Mouse (Mus musculus) liver, embryonic 14.5 days (tissue): Measurements from ENCODE around the gene Ppargc1a. TPM values are rescaled to one million over a fixed set of nuclear protein-coding genes. Genes with fewer than 3 reads are reported as not detected.

Source experiments
- ATAC-seq: fragments of 200-750 bp; cut with Nextera tagmentation; 2 replicates; pipeline ENCODE4 v1.8.0; 2017; ENCODE audit warnings: moderate number of reproducible peaks, mild to moderate bottlenecking, moderate library complexity; ENCODE audit not compliant: insufficient read depth
- DNase-seq, 3 experiments: peaks; one replicate each; pipeline ENCODE4 v3.0.0-alpha.2; 2012 to 2013; ENCODE audit warnings: low read depth in 3 of 3, low spot score in 3 of 3
- H3K27ac ChIP-seq: fragments of 300-500 bp; sonication (generic); 2 replicates; pipeline ENCODE4 v1.5.1; 2014; ENCODE audit warnings: moderate library complexity, mild to moderate bottlenecking, control low read depth, inconsistent platforms
- H3K27me3 ChIP-seq: fragments of 300-500 bp; sonication (generic); 2 replicates; pipeline ENCODE4 v1.6.1; 2014; ENCODE audit warnings: mild to moderate bottlenecking, low read length, moderate library complexity; ENCODE audit not compliant: control insufficient read depth, insufficient read depth
- H3K36me3 ChIP-seq: fragments of 300-500 bp; sonication (generic); replicated peaks from 2 replicates; pipeline ENCODE4 v1.6.1; 2014; ENCODE audit warnings: low read depth; ENCODE audit not compliant: control insufficient read depth, insufficient read depth
- H3K4me1 ChIP-seq, 2 experiments: fragments of 200-500 bp in 1 of 2; fragments of 300-500 bp in 1 of 2; sonication (generic) in 1 of 2; replicated peaks; 2 replicates each; pipeline ENCODE4 v1.6.1; 2012 to 2014; ENCODE audit warnings: antibody characterized with exemption in 1 of 2, inconsistent platforms in 1 of 2, low read length in 1 of 2; ENCODE audit not compliant: control insufficient read depth in 2 of 2, insufficient read depth in 2 of 2
- H3K4me2 ChIP-seq: fragments of 300-500 bp; sonication (generic); 2 replicates; pipeline ENCODE4 v1.6.1; 2014; ENCODE audit warnings: low read depth, mild to moderate bottlenecking, control low read depth, moderate library complexity
- H3K4me3 ChIP-seq, 2 experiments: fragments of 200-500 bp in 1 of 2; fragments of 300-500 bp in 1 of 2; sonication (generic) in 1 of 2; 2 replicates each; pipeline ENCODE4 v1.5.1; 2012 to 2014; ENCODE audit warnings: low read depth in 2 of 2, low read length in 2 of 2, mild to moderate bottlenecking in 2 of 2, control low read depth in 1 of 2, inconsistent platforms in 1 of 2, moderate library complexity in 1 of 2; ENCODE audit not compliant: insufficient read depth in 1 of 2
- H3K9ac ChIP-seq: fragments of 300-500 bp; sonication (generic); replicated peaks from 2 replicates; pipeline ENCODE4 v1.6.1; 2014; ENCODE audit warnings: mild to moderate bottlenecking, control low read depth, moderate library complexity
- H3K9me3 ChIP-seq: fragments of 300-500 bp; sonication (generic); 2 replicates; pipeline ENCODE4 v1.6.1; 2016; ENCODE audit warnings: low read length, mixed read lengths; ENCODE audit not compliant: control insufficient read depth
- CTCF ChIP-seq: IDR thresholded peaks from 2 replicates; pipeline ENCODE4 v1.5.1; 2016; ENCODE audit warnings: antibody characterized with exemption, low read depth, control low read depth
- EP300 ChIP-seq: IDR thresholded peaks from 2 replicates; pipeline ENCODE4 v1.6.1; 2016; ENCODE audit warnings: antibody characterized with exemption, low read depth
- WGBS: fragments of 180-500 bp; shearing (Covaris S2); extraction: QIAGEN DNeasy Blood & Tissue Kit; methylation state at CpG from one replicate; pipeline ENCODE4 v1.1.7; 2014; ENCODE audit not compliant: insufficient replicate concordance; 5-methylcytosine and 5-hydroxymethylcytosine counted together
- polyA plus RNA-seq, 2 experiments: library from polyadenylated mRNA; depleted of rRNA in 1 of 2; stranded (reverse) in 1 of 2; unstranded in 1 of 2; fragments of >200 nt; fragmentation: Nextera tagmentation in 1 of 2; extraction: Ambion mirVana in 1 of 2; gene quantifications; 2 replicates each; pipeline versions ENCODE4 v1.2.1 to v1.2.3; 2012 to 2014

The Ppargc1a gene
- polyA plus RNA-seq (2012; rRNA removed): 0.89 and 0.99 TPM in 2 replicates
- 1.9 and 2.2 TPM in 2 replicates for polyA plus RNA-seq (2014; fragmentation: Nextera tagmentation; extraction: Ambion mirVana)

- Histone ChIP-seq H3K4me1 (no peaks in the 10 kb centered on the region), H3K36me3 (no peaks in the 10 kb centered on the region), H3K9ac (no peak within 1 kb of the TSS), H3K4me3 (no peak within 1 kb of the TSS), H3K27ac (no peak within 1 kb of the TSS), H3K27me3 (no peaks in the 10 kb centered on the region), H3K4me2 (no peak within 1 kb of the TSS), H3K9me3 (no peaks in the 10 kb centered on the region)
- WGBS: 52% methylated on average over 6 of the region's 6 CpGs
- DNase-seq: no peak
- TF ChIP-seq CTCF (no peak), EP300 (no peak)
- no peak for ATAC-seq
Observed at GRCm38 (mm10) chr5:51567659-51568058, at the start of gene Ppargc1a. Gene Ppargc1a, minus strand, starts transcription at chr5:51567726.

DNA sequence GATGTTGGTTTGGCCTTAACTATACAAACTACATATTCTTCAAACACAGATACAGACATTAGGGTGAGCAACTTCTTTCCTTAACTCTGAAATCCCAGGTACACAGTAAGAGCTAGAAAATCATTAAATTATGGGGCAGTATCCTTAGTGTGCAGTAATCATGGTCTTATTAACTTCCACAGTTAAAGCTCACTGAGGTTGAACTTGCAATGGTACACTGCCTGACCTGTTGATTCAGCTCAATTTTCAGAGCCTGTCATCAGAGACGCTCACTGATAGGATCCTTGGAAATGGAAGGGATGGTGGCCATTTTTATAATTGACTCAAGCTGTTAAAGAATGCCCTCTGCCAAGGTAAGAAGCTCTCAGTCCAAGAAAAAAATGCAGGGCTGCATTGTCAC, 49.4 kb upstream of the Ppargc1a start:
- Histone ChIP-seq H3K27ac (no peak overlapping the region), H3K27me3 (no peaks in the 10 kb centered on the region), H3K4me1 (no peaks in the 10 kb centered on the region), H3K9me3 (no peaks in the 10 kb centered on the region; the same call in 1 of the 2 replicates), H3K4me2 (no peak overlapping the region), H3K9ac (no peak overlapping the region), H3K4me3 (no peak overlapping the region), H3K36me3 (no peaks in the 10 kb centered on the region)
- DNase-seq (no peak), ATAC-seq (no peak)
- 59% methylated on average over 1 of the region's 1 CpGs for WGBS
- TF ChIP-seq EP300: no peak
- TF ChIP-seq CTCF: no peak

- Histone ChIP-seq H3K27me3 (no peaks in the 10 kb centered on the region), H3K27ac (no peak overlapping the region), H3K4me1 (no peaks in the 10 kb centered on the region), H3K9ac (no peak overlapping the region), H3K4me2 (no peak overlapping the region), H3K9me3 (no peaks in the 10 kb centered on the region), H3K36me3 (no peaks in the 10 kb centered on the region), H3K4me3 (no peak overlapping the region)
- WGBS: 74% methylated on average over 4 of the region's 4 CpGs
- no peak for DNase-seq
- ATAC-seq: no peak
- TF ChIP-seq EP300 (no peak), CTCF (no peak)
Observed at GRCm38 (mm10) chr5:51612049-51612448, 44.5 kb upstream of the Ppargc1a start.

DNA sequence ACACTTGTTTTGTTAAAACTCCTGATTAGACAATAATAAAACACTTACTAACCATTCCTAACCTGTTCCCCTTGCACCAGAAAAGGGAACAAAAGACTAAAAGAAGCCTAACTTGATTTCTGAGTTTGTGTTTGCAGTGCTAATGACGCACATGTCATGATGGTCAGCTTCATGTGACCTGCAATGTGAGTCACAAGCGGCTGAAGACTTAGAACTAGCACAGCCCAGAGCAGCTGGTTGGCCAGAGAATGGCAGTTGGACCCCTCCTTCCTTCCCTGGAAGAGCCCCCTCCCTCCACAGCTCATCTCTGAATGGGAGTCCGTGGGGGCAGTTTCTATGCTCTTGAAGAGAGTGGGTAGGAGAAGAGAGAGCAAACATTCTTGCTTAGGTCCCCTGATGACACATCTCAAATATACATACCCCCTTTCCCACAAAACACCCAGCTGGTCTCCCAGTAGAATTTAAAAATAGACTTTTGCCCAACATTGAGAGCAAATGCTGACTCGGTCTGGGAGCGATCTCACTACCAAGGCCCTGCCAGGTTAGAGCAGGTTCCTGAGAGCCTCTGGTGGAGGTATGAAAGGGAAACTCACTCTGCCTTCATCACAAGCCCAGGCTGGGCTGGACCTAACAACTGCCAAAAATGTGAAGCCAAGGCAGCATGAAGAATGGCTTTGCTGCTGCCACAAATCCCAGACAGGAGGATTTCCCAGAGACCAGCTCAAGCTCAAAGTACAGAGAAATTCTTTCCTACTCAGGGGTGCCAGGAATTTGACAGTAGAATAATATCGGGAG, 40.4 kb upstream of the Ppargc1a start:
- Histone ChIP-seq H3K4me3 (no peak overlapping the region), H3K27me3 (no peaks in the 10 kb centered on the region), H3K4me2 (no peak overlapping the region), H3K27ac (no peak overlapping the region), H3K4me1 (no peaks in the 10 kb centered on the region), H3K9ac (no peak overlapping the region), H3K36me3 (no peaks in the 10 kb centered on the region), H3K9me3 (no peaks in the 10 kb centered on the region)
- ATAC-seq (no peak), DNase-seq (no peak)
- 50% methylated on average over 6 of the region's 6 CpGs for WGBS
- TF ChIP-seq EP300: no peak
- TF ChIP-seq CTCF: no peak

- DNase-seq (no peak), ATAC-seq (no peak)
- WGBS: 35% methylated on average over 6 of the region's 6 CpGs
Observed at GRCm38 (mm10) chr5:51599549-51599948, 32.0 kb upstream of the Ppargc1a start.

More at GRCm38 (mm10) chr5:51599549-51599948, 32.0 kb upstream of the Ppargc1a start:
- H3K27ac ChIP-seq: no peak overlapping the region
- H3K4me2 ChIP-seq: no peak overlapping the region
- H3K4me3 ChIP-seq: no peak overlapping the region
- H3K4me1 ChIP-seq: no peaks in the 10 kb centered on the region
- no peaks in the 10 kb centered on the region for H3K9me3 ChIP-seq
- no peaks in the 10 kb centered on the region for H3K36me3 ChIP-seq
- no peak for TF ChIP-seq CTCF
- TF ChIP-seq EP300: no peak
- no peak overlapping the region for H3K9ac ChIP-seq
- H3K27me3 ChIP-seq: no peaks in the 10 kb centered on the region
